Mouse (Mus musculus): ENCODE results near the gene Tead1.

- TF ChIP-seq CTCF (IDR thresholded peaks at IDR 0.05; ENCODE audit: low read depth): no peak
- TF ChIP-seq EP300 (IDR thresholded peaks at IDR 0.05; ENCODE audit: low read depth): no peak
These were observed 561 bp downstream of the Tead1 start for GRCm38 (mm10) chr7:112679513-112680245.
